Mouse (Mus musculus): ENCODE measurements around the gene C2. TPM values are rescaled to one million over a fixed set of nuclear protein-coding genes. Genes with fewer than 3 reads are reported as not detected.

The C2 gene
- polyA plus RNA-seq, 1 experiment = 27.7 TPM

DNA sequence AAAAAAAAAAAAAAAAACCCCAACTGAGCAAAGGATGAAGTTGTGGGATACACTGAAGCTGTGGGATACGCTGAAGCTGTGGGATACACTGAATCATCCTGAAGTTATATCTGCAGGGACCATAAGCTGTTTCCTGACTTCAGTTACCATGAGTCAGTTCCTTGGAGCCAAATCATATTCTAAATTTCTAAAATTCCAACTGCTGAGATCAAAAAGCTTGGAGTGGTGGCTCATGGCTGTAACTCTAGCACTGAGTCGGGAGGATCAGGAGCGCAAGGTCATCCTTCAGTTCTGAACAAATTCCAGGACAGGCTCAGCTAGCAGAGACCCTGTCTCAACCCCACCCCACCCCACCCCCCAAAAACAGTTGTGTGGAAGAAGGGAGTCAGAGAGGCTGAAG, 12.4 kb downstream of the C2 start:
- DNase-seq = no peak
- TF ChIP-seq CTCF (IDR thresholded peaks at IDR 0.05; ENCODE audit: insufficient read depth, low read length) = no peak
- TF ChIP-seq POLR2A (IDR thresholded peaks at IDR 0.05; ENCODE audit: borderline replicate concordance, extremely low read depth, low read depth, low read length) = no peak
- 66% methylated on average over 3 of the region's 3 CpGs for WGBS
- H3K4me3 ChIP-seq (replicated peaks; ENCODE audit: extremely low read depth, low read depth, low read length) = no peak overlapping the region
- H3K4me1 ChIP-seq (ENCODE audit: control insufficient read depth, insufficient read depth, low read length) = no peaks in the 10 kb centered on the region

GRCm38 (mm10) chr17:34884704-34885103, 13.4 kb downstream of the C2 start:
- 89% methylated on average over 6 of the region's 6 CpGs for WGBS

DNA sequence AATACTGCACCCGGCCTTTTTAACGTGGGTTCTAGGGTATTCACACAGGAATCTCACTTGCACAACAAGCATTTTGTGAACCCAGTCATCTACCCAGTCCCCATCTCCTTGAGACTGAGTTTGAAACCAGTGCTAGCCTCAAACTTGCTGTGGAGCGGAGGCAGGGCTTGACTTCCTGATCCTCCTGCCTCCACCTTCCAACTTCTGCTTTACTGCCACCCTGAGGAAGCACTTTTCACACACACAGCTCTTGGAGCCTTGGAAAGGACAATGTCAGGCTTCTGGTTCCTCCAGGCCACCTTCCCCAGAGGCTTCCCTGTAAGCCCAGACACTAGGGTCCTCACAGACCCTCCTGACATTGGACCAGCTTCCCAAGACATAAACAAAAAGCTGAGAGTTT, 14.7 kb downstream of the C2 start:
- TF ChIP-seq POLR2A (IDR thresholded peaks at IDR 0.05; ENCODE audit: borderline replicate concordance, extremely low read depth, low read depth, low read length) (no peak), CTCF (IDR thresholded peaks at IDR 0.05; ENCODE audit: insufficient read depth, low read length) (no peak)
- WGBS = 58% methylated on average over 3 of the region's 3 CpGs
- no peak for DNase-seq
- no peak overlapping the region for H3K4me3 ChIP-seq (replicated peaks; ENCODE audit: extremely low read depth, low read depth, low read length)
- no peaks in the 10 kb centered on the region for H3K4me1 ChIP-seq (ENCODE audit: control insufficient read depth, insufficient read depth, low read length)

More at GRCm38 (mm10) chr17:34884704-34885103, 13.4 kb downstream of the C2 start:
- H3K4me1 ChIP-seq (ENCODE audit: control insufficient read depth, insufficient read depth, low read length) = no peaks in the 10 kb centered on the region
- no peak for TF ChIP-seq CTCF (IDR thresholded peaks at IDR 0.05; ENCODE audit: insufficient read depth, low read length)
- DNase-seq = no peak
- no peak overlapping the region for H3K4me3 ChIP-seq (replicated peaks; ENCODE audit: extremely low read depth, low read depth, low read length)

- Histone ChIP-seq H3K4me3 (replicated peaks; ENCODE audit: extremely low read depth, low read depth, low read length) (no peak within 1 kb of the TSS), H3K4me1 (ENCODE audit: control insufficient read depth, insufficient read depth, low read length) (no peaks in the 10 kb centered on the region)
- no peak for DNase-seq
- 12% methylated on average over 15 of the region's 15 CpGs for WGBS
- TF ChIP-seq CTCF (IDR thresholded peaks at IDR 0.05; ENCODE audit: insufficient read depth, low read length) (no peak), POLR2A (IDR thresholded peaks at IDR 0.05; ENCODE audit: borderline replicate concordance, extremely low read depth, low read depth, low read length) (no peak)
Measured at GRCm38 (mm10) chr17:34881683-34882310, 16.3 kb downstream of the C2 start, which contains the start of gene Gm20547. Gene Gm20547, minus strand, starts transcription at chr17:34882042.

DNA sequence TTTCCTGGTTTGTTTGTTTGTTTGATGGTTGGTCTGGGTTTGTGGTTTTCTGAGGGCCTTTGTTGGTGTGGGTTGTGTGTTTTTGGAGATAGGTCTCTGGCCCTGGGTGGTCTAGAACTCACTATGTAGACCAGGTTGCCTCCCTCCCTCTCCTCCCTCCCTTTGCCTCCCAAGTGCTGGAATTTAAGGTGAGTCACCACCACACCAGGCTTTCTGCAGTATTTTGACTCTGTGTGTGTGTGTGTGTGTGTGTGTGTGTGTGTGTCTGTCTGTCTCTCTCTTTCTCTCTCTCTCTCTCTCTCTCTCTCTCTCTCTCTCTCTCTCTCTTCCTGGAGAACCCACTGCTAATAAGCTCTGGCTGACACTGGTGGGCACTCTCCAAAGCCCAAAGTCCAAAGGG, 16.9 kb downstream of the C2 start:
- Histone ChIP-seq H3K4me1 (ENCODE audit: control insufficient read depth, insufficient read depth, low read length) (no peaks in the 10 kb centered on the region), H3K4me3 (replicated peaks; ENCODE audit: extremely low read depth, low read depth, low read length) (no peak overlapping the region)
- TF ChIP-seq POLR2A (IDR thresholded peaks at IDR 0.05; ENCODE audit: borderline replicate concordance, extremely low read depth, low read depth, low read length) = no peak
- no peak for TF ChIP-seq CTCF (IDR thresholded peaks at IDR 0.05; ENCODE audit: insufficient read depth, low read length)
- DNase-seq = no peak

GRCm38 (mm10) chr17:34879336-34879879, 18.7 kb downstream of the C2 start, which contains the start of gene Zbtb12:
Gene Zbtb12, plus strand, starts transcription at chr17:34879483.
- 46% methylated on average over 11 of the region's 11 CpGs for WGBS

GRCm38 (mm10) chr17:34874321-34874720, 23.7 kb downstream of the C2 start:
- no peak for DNase-seq
- TF ChIP-seq POLR2A (IDR thresholded peaks at IDR 0.05; ENCODE audit: borderline replicate concordance, extremely low read depth, low read depth, low read length) (no peak), CTCF (IDR thresholded peaks at IDR 0.05; ENCODE audit: insufficient read depth, low read length) (no peak)
- 79% methylated on average over 6 of the region's 6 CpGs for WGBS
- H3K4me1 ChIP-seq (ENCODE audit: control insufficient read depth, insufficient read depth, low read length) = no peaks in the 10 kb centered on the region
- H3K4me3 ChIP-seq (replicated peaks; ENCODE audit: extremely low read depth, low read depth, low read length) = no peak overlapping the region

More at GRCm38 (mm10) chr17:34879336-34879879, 18.7 kb downstream of the C2 start, which contains the start of gene Zbtb12:
- no peak within 1 kb of the TSS for H3K4me3 ChIP-seq (replicated peaks; ENCODE audit: extremely low read depth, low read depth, low read length)
- no peaks in the 10 kb centered on the region for H3K4me1 ChIP-seq (ENCODE audit: control insufficient read depth, insufficient read depth, low read length)
- no peak for DNase-seq
- no peak for TF ChIP-seq CTCF (IDR thresholded peaks at IDR 0.05; ENCODE audit: insufficient read depth, low read length)
- TF ChIP-seq POLR2A (IDR thresholded peaks at IDR 0.05; ENCODE audit: borderline replicate concordance, extremely low read depth, low read depth, low read length) = no peak

- Histone ChIP-seq H3K4me1 (ENCODE audit: control insufficient read depth, insufficient read depth, low read length) (no peaks in the 10 kb centered on the region), H3K4me3 (replicated peaks; ENCODE audit: extremely low read depth, low read depth, low read length) (no peak overlapping the region)
- TF ChIP-seq POLR2A (IDR thresholded peaks at IDR 0.05; ENCODE audit: borderline replicate concordance, extremely low read depth, low read depth, low read length) = no peak
- TF ChIP-seq CTCF (IDR thresholded peaks at IDR 0.05; ENCODE audit: insufficient read depth, low read length) = no peak
- WGBS = 43% methylated on average over 7 of the region's 7 CpGs
- DNase-seq = no peak
Measured at GRCm38 (mm10) chr17:34865981-34866380, 32.1 kb downstream of the C2 start.

DNA sequence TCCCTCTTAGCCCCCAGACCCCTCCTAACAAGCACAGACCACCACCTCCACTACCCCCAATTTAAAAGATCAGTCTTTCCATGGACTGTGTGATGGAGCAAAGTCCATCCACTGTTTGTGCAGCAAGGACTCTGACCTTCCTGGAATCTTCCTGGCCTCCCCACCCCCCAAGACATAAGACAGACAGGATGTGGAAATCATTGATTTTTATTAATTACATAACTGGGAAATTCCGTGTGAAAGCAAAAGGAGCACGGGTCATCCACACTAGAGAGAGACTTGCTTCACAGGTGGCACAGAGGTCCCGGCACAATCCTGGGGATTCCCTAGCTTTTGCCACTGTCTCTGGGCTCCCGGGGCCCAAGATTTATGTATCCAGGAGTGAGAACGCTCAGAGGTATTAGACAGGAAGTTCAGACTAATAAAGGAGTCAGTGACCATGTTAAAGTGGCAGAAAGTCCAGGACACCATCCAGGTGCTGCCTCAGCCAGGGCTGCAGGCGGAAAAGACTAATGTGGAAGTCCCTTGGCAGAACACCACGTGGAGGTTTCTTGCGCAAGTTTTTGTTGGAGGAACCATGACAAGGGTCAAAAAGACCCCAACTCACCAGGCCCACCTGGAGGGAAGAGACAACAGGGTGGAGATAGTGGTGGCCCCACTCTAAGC, 35.5 kb downstream of the C2 start, which contains the start of gene Cfb:
Cfb (minus strand) TSS at position 103 of the 666 bp plus-strand sequence.
- Histone ChIP-seq H3K4me1 (ENCODE audit: control insufficient read depth, insufficient read depth, low read length) (no peaks in the 10 kb centered on the region), H3K4me3 (replicated peaks; ENCODE audit: extremely low read depth, low read depth, low read length) (no peak within 1 kb of the TSS)
- 41% methylated on average over 8 of the region's 8 CpGs for WGBS
- no peak for TF ChIP-seq POLR2A (IDR thresholded peaks at IDR 0.05; ENCODE audit: borderline replicate concordance, extremely low read depth, low read depth, low read length)
- TF ChIP-seq CTCF (IDR thresholded peaks at IDR 0.05; ENCODE audit: insufficient read depth, low read length) = no peak
- DNase-seq = no peak

Measured in lung, adult 2 months (tissue).